Mouse (Mus musculus) MEL (cell line): ENCODE data around the gene Rad51b. TPM values are rescaled to one million over a fixed set of nuclear protein-coding genes. Genes with fewer than 3 reads are reported as not detected.

Experiments used
- DNase-seq: peaks from one replicate; pipeline ENCODE4 v3.0.0; 2011; ENCODE audit warnings: low read depth, low spot score
- H3K27ac ChIP-seq: 2 replicates; pipeline ENCODE4 v1.5.1; 2012; ENCODE audit warnings: low read depth, mild to moderate bottlenecking, control low read depth, low read length, moderate library complexity; ENCODE audit not compliant: control insufficient read depth
- H3K27me3 ChIP-seq, 2 experiments: fragments of 150-350 bp in 1 of 2; sonication (generic) in 1 of 2; 2 replicates each; pipeline ENCODE4 v1.6.1; 2012; ENCODE audit warnings: low read length in 2 of 2, mild to moderate bottlenecking in 2 of 2, improper control_type of control experiment in 1 of 2, moderate library complexity in 1 of 2; ENCODE audit not compliant: insufficient read depth in 2 of 2, control insufficient read depth in 1 of 2
- H3K36me3 ChIP-seq, 2 experiments: 2 replicates each; pipeline ENCODE4 v1.6.1; 2012 to 2014; ENCODE audit warnings: low read length in 2 of 2, improper control_type of control experiment in 1 of 2, inconsistent platforms in 1 of 2, mild to moderate bottlenecking in 1 of 2; ENCODE audit not compliant: insufficient read depth in 2 of 2, control insufficient read depth in 1 of 2
- H3K4me1 ChIP-seq, 2 experiments: fragments of 150-350 bp in 1 of 2; sonication (generic) in 1 of 2; 2 replicates each; pipeline ENCODE4 v1.6.1; 2012; ENCODE audit warnings: low read length in 2 of 2, improper control_type of control experiment in 1 of 2, mild to moderate bottlenecking in 1 of 2; ENCODE audit not compliant: insufficient read depth in 2 of 2, control insufficient read depth in 1 of 2
- H3K4me3 ChIP-seq, 2 experiments: fragments of 150-350 bp in 1 of 2; sonication (generic) in 1 of 2; 2 replicates each; pipeline ENCODE4 v1.5.1; 2012; ENCODE audit warnings: low read depth in 2 of 2, low read length in 2 of 2, mild to moderate bottlenecking in 2 of 2, moderate library complexity in 2 of 2, control low read depth in 1 of 2, improper control_type of control experiment in 1 of 2; ENCODE audit not compliant: control insufficient read depth in 1 of 2, insufficient read depth in 1 of 2
- H3K79me2 ChIP-seq: 2 replicates; pipeline ENCODE4 v1.6.1; 2012; ENCODE audit warnings: mild to moderate bottlenecking, low read length, moderate library complexity; ENCODE audit not compliant: control insufficient read depth, poor library complexity, insufficient read depth
- H3K9ac ChIP-seq: 2 replicates; pipeline ENCODE4 v1.6.1; 2012; ENCODE audit warnings: low read depth, mild to moderate bottlenecking, control low read depth, low read length, moderate library complexity; ENCODE audit not compliant: control insufficient read depth, poor library complexity, severe bottlenecking
- H3K9me3 ChIP-seq: fragments of 150-350 bp; sonication (generic); replicated peaks from 2 replicates; pipeline ENCODE4 v1.6.1; 2012; ENCODE audit warnings: mild to moderate bottlenecking, low read length, improper control_type of control experiment, moderate library complexity; ENCODE audit not compliant: insufficient read depth
- BHLHE40 ChIP-seq: IDR thresholded peaks from 2 replicates; pipeline ENCODE4 v1.6.1; 2012; ENCODE audit warnings: low read depth, mild to moderate bottlenecking, inconsistent platforms, low read length, improper control_type of control experiment, borderline replicate concordance
- CTCF ChIP-seq, 3 experiments: IDR thresholded peaks in 2 of 3; conservative IDR thresholded peaks in 1 of 3; 2 replicates each; pipeline ENCODE4 v1.5.1; 2011 to 2012; ENCODE audit warnings: low read length in 3 of 3, low read depth in 2 of 3, mild to moderate bottlenecking in 2 of 3, improper control_type of control experiment in 1 of 3, inconsistent platforms in 1 of 3, mixed read lengths in 1 of 3, moderate library complexity in 1 of 3; ENCODE audit not compliant: control insufficient read depth in 1 of 3, insufficient read depth in 1 of 3, poor library complexity in 1 of 3, severe bottlenecking in 1 of 3
- E2F4 ChIP-seq: IDR thresholded peaks from 2 replicates; pipeline ENCODE4 v1.6.1; 2011; ENCODE audit warnings: low read depth, low read length, improper control_type of control experiment, borderline replicate concordance
- ETS1 ChIP-seq: IDR thresholded peaks from 2 replicates; pipeline ENCODE4 v1.6.1; 2012; ENCODE audit warnings: low read depth, mild to moderate bottlenecking, inconsistent platforms, low read length, improper control_type of control experiment, moderate library complexity
- GATA1 ChIP-seq: IDR thresholded peaks from 2 replicates; pipeline ENCODE4 v1.6.1; 2011; ENCODE audit warnings: low read depth, low read length, improper control_type of control experiment
- HCFC1 ChIP-seq: IDR thresholded peaks from 2 replicates; pipeline ENCODE4 v1.6.1; 2012; ENCODE audit warnings: low read depth, mild to moderate bottlenecking, inconsistent platforms, low read length, improper control_type of control experiment, moderate library complexity
- MAFK ChIP-seq: IDR thresholded peaks from 2 replicates; pipeline ENCODE4 v1.6.1; 2011; ENCODE audit warnings: low read depth, mild to moderate bottlenecking, low read length, improper control_type of control experiment, borderline replicate concordance
- MAX ChIP-seq: IDR thresholded peaks from 2 replicates; pipeline ENCODE4 v1.6.1; 2011; ENCODE audit warnings: low read length, improper control_type of control experiment
- MXI1 ChIP-seq: IDR thresholded peaks from 2 replicates; pipeline ENCODE4 v1.6.1; 2011; ENCODE audit warnings: mild to moderate bottlenecking, low read depth, low read length, improper control_type of control experiment
- MYC ChIP-seq: IDR thresholded peaks from 2 replicates; pipeline ENCODE4 v1.6.1; 2011; ENCODE audit warnings: low read depth, mild to moderate bottlenecking, low read length, improper control_type of control experiment, moderate library complexity
- NRF1 ChIP-seq: IDR thresholded peaks from 2 replicates; pipeline ENCODE4 v1.6.1; 2014; ENCODE audit warnings: low read depth, mild to moderate bottlenecking, inconsistent platforms, low read length, improper control_type of control experiment, moderate library complexity; ENCODE audit not compliant: poor library complexity, insufficient read depth, severe bottlenecking
- POLR2AphosphoS5 ChIP-seq: IDR thresholded peaks from 2 replicates; pipeline ENCODE4 v1.6.1; 2012; ENCODE audit warnings: low read depth, borderline replicate concordance, mild to moderate bottlenecking, inconsistent platforms, low read length, moderate library complexity, mixed read lengths
- RAD21 ChIP-seq: IDR thresholded peaks from 2 replicates; pipeline ENCODE4 v1.6.1; 2011; ENCODE audit warnings: mild to moderate bottlenecking, low read depth, low read length, improper control_type of control experiment
- RCOR1 ChIP-seq: IDR thresholded peaks from 2 replicates; pipeline ENCODE4 v1.6.1; 2012; ENCODE audit warnings: low read depth, mild to moderate bottlenecking, inconsistent platforms, low read length, improper control_type of control experiment
- SIN3A ChIP-seq: IDR thresholded peaks from 2 replicates; pipeline ENCODE4 v1.6.1; 2012; ENCODE audit warnings: low read length, improper control_type of control experiment, inconsistent platforms
- TAL1 ChIP-seq: IDR thresholded peaks from 2 replicates; pipeline ENCODE4 v1.6.1; 2012; ENCODE audit warnings: mild to moderate bottlenecking, inconsistent platforms, low read length, moderate library complexity, mixed read lengths
- TCF12 ChIP-seq: IDR thresholded peaks from 2 replicates; pipeline ENCODE4 v1.6.1; 2014; ENCODE audit warnings: low read depth, mild to moderate bottlenecking, inconsistent platforms, low read length, improper control_type of control experiment, moderate library complexity
- UBTF ChIP-seq: IDR thresholded peaks from 2 replicates; pipeline ENCODE4 v1.6.1; 2012; ENCODE audit warnings: low read depth, mild to moderate bottlenecking, inconsistent platforms, low read length, improper control_type of control experiment, moderate library complexity, borderline replicate concordance; ENCODE audit not compliant: insufficient read depth
- USF1 ChIP-seq: IDR thresholded peaks from 2 replicates; pipeline ENCODE4 v1.6.1; 2014; ENCODE audit warnings: low read depth, mild to moderate bottlenecking, inconsistent platforms, low read length, improper control_type of control experiment, moderate library complexity
- USF2 ChIP-seq, 2 experiments: IDR thresholded peaks; 2 replicates each; pipeline ENCODE4 v1.6.1; 2011 to 2012; ENCODE audit warnings: improper control_type of control experiment in 2 of 2, low read length in 2 of 2, borderline replicate concordance in 1 of 2, inconsistent platforms in 1 of 2, low read depth in 1 of 2, mild to moderate bottlenecking in 1 of 2; ENCODE audit not compliant: insufficient read depth in 1 of 2
- ZMIZ1 ChIP-seq: IDR thresholded peaks from 2 replicates; pipeline ENCODE4 v1.6.1; 2012; ENCODE audit warnings: low read depth, mild to moderate bottlenecking, inconsistent platforms, low read length, improper control_type of control experiment, moderate library complexity
- ZNF384 ChIP-seq: IDR thresholded peaks from 2 replicates; pipeline ENCODE4 v1.6.1; 2012; ENCODE audit warnings: low read depth, mild to moderate bottlenecking, inconsistent platforms, low read length, improper control_type of control experiment
- polyA plus RNA-seq, 2 experiments: library from polyadenylated mRNA; stranded (reverse) in 1 of 2; unstranded in 1 of 2; fragments of >175 nt in 1 of 2; fragments of >200 nt in 1 of 2; gene quantifications; 2 replicates each; pipeline versions ENCODE4 v1.2.1 to v1.2.4; 2012; ENCODE audit warnings: low replicate concordance in 2 of 2, low read depth in 1 of 2; ENCODE audit not compliant: insufficient read length in 2 of 2, insufficient read depth in 1 of 2, missing spikeins in 1 of 2
- total RNA-seq: library from RNA; depleted of rRNA; stranded (reverse); fragments of 300-350 nt; gene quantifications from 2 replicates; pipeline ENCODE4 v1.2.3, GENCODE M21; 2012

Rad51b gene
- total and polyA plus RNA-seq, 3 experiments, result 3.6 to 5.7 TPM; not detected in 1

DNA sequence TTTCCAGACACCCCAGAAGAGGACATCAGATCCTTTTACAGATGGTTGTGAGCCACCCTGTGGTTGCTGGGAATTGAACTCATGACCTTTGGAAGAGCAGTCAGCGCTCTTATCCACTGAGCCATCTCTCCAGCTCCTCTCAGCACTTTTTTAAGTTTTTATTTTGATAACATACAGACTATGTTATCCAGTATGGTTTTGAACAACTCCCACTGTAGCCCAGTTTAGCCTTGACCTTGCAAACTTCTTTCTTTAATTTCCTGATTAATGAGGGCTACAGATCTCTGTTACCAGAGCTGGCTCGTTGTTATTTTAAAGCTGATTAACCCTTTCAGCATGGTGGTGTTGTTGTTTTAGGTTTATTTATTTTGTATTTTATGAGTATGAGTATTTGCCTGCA is 29.2 kb downstream of the Rad51b start:
- no peak overlapping the region for H3K27ac ChIP-seq
- H3K4me3 ChIP-seq, result no peak overlapping the region
- no peaks in the 10 kb centered on the region for H3K9me3 ChIP-seq
- TF ChIP-seq RAD21 (no peak), MAFK (no peak), UBTF (no peak), MXI1 (no peak), USF2 (IDR thresholded peaks at IDR 0.05; ENCODE audit: borderline replicate concordance in 1 of 2, insufficient read depth in 1 of 2, low read depth in 1 of 2, low read length in 2 of 2) (no peak), TCF12 (no peak), SIN3A (no peak), E2F4 (no peak), HCFC1 (no peak), POLR2AphosphoS5 (no peak), ZNF384 (no peak), ZMIZ1 (no peak), NRF1 (no peak), ETS1 (no peak), MYC (no peak), RCOR1 (no peak)
- no peaks in the 10 kb centered on the region for H3K79me2 ChIP-seq
- no peaks in the 10 kb centered on the region for H3K27me3 ChIP-seq
- H3K9ac ChIP-seq, result no peak overlapping the region
- H3K36me3 ChIP-seq, result peaks cover 0 to 3% of the 10 kb centered on the region in 2 experiments; a peak in 2 of 4 replicates
- H3K4me1 ChIP-seq, result peaks cover 0 to 3% of the 10 kb centered on the region in 2 experiments; a peak in 3 of 4 replicates
- DNase-seq, result no peak

DNA sequence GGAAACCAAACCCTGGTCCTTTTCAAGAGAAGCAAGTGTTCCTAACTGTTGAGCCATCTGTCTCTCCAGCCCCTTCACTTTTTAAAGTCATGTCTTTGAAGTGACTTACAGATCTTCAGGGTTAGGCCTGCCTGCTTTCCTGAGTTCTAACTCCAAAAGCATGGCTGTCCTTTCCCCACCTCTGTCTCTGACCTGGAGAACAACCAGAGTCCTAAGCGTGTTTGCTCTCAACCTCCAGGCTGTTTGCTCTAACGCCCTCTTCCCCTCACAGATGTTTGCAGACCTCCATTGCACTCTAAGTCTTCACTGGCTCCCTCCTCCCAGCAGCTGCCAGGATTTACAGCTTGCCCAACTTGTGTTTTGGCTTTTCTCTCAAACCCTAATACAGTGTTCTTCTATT is 29.7 kb downstream of the Rad51b start:
- TF ChIP-seq NRF1 (no peak), MXI1 (no peak), MAFK (no peak), RAD21 (no peak), RCOR1 (no peak), TCF12 (no peak), CTCF (IDR thresholded peaks at IDR 0.05 in 2 of 3, conservative IDR thresholded peaks at IDR 0.05 in 1 of 3; ENCODE audit: control insufficient read depth in 1 of 3, insufficient read depth in 1 of 3, low read depth in 2 of 3, low read length in 3 of 3, poor library complexity in 1 of 3, severe bottlenecking in 1 of 3) (no peak), SIN3A (no peak), MAX (no peak), BHLHE40 (no peak), POLR2AphosphoS5 (no peak), GATA1 (no peak), TAL1 (no peak), USF1 (no peak)
- H3K36me3 ChIP-seq, result no peaks in the 10 kb centered on the region
- H3K9ac ChIP-seq, result no peak overlapping the region
- H3K27ac ChIP-seq, result no peak overlapping the region
- no peaks in the 10 kb centered on the region for H3K4me1 ChIP-seq
- no peaks in the 10 kb centered on the region for H3K79me2 ChIP-seq
- no peaks in the 10 kb centered on the region for H3K9me3 ChIP-seq
- no peak for DNase-seq
- no peaks in the 10 kb centered on the region for H3K27me3 ChIP-seq
- H3K4me3 ChIP-seq, result no peak overlapping the region
